Mouse (Mus musculus) inflammation-experienced regulatory T-cells, adult 6 months (primary cell): ENCODE results near the gene Atp2b4. TPM values are rescaled to one million over a fixed set of nuclear protein-coding genes. Genes with fewer than 3 reads are reported as not detected.
A peak's percentile ranks its signal among the peaks of the same experiment; 100 is the strongest.

Experiments used
- ATAC-seq: one replicate; pipeline ENCODE4 v1.8.0; 2017
- polyA plus RNA-seq, 3 experiments: library from polyadenylated mRNA; unstranded; fragments of 100-300 nt; shearing (Covaris generic); gene quantifications; one replicate each; pipeline ENCODE4 v1.2.1; 2017

The Atp2b4 gene
- polyA plus RNA-seq, 3 experiments from 2014 or later, result 13.7 to 26.5 (median 16.2) TPM

GRCm38 (mm10) chr1:133650288-133651055, 150.4 kb downstream of the Atp2b4 start:
- ATAC-seq, result peak; percentile 41

Other genes with a start within 250 kb of the Atp2b4 start
- gene Snrpe, start 190.8 kb downstream of the Atp2b4 start, polyA plus RNA-seq, result 100 to 1,000 TPM; 348 to 504 (median 400) TPM
- gene Zbed6, start 140.2 kb downstream of the Atp2b4 start, polyA plus RNA-seq, result not detected
- gene Gm38394, start 139.7 kb downstream of the Atp2b4 start, polyA plus RNA-seq, result 1 to 10 TPM; 2.8 to 3.6 (median 3.5) TPM
- 100 to 1,000 TPM; 141 to 216 (median 148) TPM for gene Lax1, start 110.9 kb downstream of the Atp2b4 start, polyA plus RNA-seq
- gene Optc, start 107.0 kb upstream of the Atp2b4 start, polyA plus RNA-seq, result not detected
- gene Prelp, start 120.4 kb upstream of the Atp2b4 start, polyA plus RNA-seq, result not detected
- not detected for gene Fmod, start 236.2 kb upstream of the Atp2b4 start, polyA plus RNA-seq